Mouse (Mus musculus) monocyte, adult 2 months (primary cell): ENCODE data around the gene Trpm1.

Experiments used
- DNase-seq, 2 experiments: peaks; one replicate each; pipeline ENCODE4 v3.0.0; 2022; ENCODE audit warnings: low spot score in 2 of 2, low read depth in 1 of 2

Trpm1 gene

DNA sequence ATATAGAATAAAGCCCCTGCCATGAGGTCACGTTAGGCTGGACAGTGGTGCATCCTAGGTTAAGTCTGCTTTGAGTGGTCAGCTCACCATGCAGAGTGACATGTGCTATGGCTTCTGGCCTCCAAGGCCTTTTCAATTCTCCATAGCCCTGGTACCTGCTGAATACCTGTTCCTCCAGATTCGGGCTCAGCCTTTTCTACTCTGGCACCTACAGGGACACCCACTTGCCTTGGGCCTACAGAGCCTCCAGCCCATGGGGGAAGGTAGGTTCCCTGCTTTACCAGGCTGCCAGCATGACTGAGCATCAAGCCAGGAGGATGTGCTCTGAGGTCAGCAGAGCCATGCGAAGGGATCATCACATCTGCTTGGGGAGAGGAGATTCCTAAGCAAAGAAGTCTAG lies 9.5 kb downstream of the Trpm1 start:
- no peak for DNase-seq

DNA sequence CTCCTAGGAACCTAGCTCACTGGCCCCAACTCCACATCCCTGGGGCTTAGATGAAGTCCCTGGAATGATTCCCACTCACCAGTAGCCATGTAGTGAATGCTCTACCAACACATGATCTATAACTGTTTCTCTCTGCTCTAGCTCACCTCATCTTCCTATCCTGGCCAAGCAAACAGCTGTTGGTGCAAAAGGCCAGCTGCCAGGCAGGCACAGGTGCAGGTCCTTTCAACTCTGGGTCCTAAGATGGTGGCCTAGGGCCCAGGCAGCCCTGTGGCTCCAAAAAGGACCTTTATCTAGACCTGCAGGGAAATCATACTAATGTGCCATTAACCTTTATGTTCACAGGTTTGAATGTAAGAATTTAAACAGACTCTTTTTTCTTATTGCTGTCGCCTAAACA lies 10.3 kb downstream of the Trpm1 start:
- no peak for DNase-seq

DNA sequence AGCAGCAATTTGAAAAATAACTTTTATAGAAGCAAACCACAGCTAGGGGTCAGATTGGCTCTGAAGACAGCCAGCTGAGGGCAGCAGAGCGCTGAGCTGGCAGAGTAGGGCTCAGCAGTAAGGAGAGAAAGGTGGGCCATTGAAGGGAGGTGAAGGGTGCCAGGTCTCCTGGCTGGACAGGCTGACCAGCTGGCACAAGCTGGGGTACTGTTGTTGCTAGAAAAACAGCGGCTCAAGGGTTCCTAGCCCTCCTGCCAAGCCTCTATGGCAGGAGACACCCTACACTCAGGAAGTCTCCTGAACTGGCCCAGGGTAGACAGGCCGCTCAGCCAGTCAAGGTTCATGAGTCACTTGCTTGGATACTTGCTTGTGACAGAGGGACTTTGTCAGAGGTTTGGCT lies 11.4 kb downstream of the Trpm1 start:
- DNase-seq, result no peak

DNA sequence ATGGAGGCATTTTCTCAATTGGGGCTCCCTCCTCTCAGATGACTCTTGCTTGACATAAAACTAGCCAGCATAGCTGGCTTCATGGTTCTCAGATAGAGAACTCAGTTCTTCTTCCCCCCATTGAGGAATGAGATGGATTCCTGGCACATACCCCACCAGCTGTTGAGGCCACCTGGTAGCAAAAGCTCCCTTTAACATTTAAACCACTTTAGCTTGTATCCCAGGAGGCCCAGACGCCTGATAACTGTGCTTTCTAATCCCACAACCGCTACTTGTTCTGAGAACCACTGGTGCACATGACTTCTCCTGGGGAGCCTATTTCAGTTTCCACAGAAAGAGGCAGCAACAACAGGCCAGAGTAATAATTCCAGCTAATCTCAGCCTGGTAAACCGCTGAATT lies 12.4 kb downstream of the Trpm1 start:
- DNase-seq, result no peak

DNA sequence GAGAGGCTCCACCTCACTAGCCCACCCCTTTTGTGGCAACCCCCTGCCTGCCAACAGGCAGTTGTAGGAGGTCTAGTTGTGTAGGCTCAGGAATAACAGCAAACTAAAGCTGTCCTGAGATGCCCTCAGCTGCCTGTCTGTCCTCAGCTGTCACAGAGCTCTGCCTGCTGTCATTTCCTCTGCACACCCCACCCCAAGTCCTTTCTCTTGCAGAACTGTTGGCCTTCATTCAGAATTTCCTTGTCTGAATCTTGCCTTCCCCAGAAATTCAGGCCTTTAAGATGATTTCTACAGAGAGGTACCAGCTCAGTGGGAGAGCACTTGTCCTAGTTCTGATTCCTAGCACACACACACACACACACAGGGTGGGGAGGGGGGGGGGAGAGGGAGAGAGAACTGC lies 13.1 kb downstream of the Trpm1 start:
- DNase-seq, result no peak

DNA sequence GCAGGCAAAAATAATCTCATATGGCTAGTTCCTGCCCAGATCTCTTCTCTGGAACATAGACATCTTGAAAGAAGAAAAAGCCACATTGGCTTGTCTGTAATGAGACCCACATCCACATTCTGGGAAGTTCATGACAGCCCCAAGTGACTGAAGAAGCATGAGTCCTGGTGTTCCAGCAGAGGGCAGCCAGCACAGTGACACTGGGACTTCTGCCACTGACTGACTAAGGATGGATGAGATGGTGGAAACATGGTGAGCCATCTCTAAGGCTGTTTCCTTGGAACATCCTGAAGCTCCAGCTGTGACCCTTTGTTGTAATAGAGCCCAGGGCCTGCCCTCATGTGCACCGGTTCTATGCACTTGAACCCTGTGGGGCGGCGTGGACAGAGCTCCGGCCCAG lies 25.7 kb downstream of the Trpm1 start:
- no peak for DNase-seq

DNA sequence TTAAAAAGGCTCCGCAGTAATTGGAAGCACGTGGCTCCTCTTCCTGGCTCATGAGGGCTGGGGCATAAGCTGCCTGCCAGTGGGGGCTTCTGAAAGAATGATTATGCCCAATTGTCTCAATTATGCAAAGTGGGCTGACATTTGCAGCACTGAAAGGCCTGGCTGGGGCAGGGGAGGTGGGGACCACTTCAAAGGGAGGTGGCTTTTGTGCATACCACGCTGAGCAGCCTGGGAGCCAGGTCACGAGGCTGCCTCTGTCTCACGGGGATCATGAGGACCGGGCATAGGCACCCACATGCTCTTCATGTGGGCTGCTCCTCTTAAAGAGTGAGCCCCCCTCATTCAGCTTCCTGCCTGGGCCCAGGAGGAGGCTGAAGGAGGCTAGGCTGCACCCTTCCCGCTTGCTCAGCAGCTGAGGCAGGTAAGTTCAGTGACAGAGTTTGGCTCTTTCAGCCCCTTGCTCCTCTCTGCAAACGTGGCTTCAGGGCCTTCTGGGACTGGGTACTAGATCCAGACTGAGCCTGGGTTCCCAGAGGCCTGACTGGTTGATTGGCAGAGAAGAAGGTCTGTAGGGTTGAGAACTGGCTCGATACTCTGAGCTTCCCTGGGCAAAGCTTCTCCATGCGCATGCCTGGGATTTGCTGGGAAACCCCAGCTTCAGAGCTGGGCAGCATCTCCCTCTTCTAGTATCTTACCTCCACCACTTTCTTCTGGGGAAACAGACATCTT lies 31.7 kb downstream of the Trpm1 start:
- no peak for DNase-seq

DNA sequence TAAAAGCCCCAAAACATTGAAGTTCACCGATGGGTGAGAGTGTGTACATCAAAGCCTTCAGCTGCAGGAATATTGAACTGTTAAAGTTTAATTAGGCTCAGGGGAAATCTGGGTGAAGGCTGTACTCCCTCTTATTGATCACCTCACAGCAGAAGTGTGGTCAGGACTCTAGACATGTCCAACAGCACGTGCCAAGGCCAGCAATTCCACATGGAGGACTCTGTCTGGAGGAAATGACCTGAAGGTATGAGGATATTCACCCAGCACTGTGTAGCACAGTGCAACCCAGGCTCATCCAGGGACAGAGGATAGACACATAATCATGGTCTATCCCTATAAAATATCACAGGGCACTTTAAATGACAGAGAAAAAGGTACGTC lies 32.3 kb downstream of the Trpm1 start:
- no peak for DNase-seq

DNA sequence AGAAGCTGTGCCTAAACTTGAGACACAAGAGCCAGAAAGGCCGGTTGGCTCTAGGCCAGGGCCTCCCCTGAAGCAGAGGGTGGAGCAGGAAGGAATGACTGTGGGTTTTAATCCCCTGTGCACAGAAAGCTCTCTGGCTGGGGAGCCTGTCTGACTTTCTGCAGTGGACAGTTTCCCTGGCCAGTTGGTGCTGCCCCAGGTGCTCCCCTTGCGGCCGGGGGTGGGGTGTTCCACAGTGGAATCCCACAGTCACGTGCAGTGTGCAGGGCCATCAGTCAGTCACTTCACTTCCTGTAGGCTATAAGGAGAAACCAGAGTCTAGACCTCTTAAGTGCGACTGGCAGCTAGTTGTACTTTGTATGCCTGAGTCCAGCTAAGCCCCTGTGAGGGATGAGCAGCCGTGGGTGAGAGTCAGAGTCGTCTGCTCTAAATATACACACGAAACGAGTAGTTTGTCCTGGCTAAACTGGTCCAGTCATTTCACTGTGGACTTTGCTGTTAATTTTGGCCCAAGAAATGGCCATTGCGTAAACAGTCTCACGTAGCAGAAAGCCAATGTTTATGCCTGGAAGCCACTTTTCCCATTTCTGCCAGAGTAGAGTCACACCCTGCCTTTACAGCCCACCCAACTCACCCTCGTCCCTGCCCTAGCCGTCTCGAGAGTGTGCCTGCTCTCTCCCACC lies 38.8 kb downstream of the Trpm1 start:
- DNase-seq, result no peak

DNA sequence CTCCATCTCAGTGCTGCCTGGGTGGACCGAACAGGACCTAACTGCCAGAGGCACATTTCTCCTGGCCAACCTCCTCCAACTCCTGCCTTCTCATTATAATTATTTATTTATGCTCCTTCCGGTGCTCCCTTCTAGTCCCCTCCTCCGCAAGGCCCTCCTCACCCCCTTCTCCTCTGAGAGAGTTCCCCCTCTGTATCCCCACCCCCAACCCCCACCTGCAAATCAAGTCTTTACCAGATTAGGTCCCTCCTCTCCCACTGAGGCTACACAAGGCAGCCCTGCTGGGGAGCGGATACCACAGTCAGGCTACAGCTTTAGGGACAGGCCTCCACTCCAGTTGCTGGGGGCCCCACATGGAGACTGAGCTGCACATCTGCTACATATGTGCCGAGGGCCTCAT lies 39.8 kb downstream of the Trpm1 start:
- no peak for DNase-seq

DNA sequence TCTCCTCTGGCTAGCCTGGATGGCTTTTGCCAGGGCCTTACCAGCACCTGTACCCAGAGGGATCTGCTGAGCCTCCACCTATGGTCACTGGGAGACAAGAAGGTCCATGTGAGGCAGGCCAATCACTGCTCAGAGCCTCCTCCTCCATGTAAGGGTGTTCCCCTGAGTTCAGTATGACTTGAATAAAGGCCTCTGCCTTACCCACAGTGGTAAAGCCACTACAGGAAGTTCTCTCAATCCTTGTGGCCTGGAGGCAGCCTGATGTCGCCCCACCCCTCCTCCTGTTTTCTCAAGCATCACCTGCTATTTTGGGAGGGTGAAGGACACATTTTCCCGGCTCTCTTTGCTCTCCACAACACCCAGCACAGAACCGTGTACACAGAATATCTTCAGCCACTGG lies 42.5 kb downstream of the Trpm1 start:
- no peak for DNase-seq

DNA sequence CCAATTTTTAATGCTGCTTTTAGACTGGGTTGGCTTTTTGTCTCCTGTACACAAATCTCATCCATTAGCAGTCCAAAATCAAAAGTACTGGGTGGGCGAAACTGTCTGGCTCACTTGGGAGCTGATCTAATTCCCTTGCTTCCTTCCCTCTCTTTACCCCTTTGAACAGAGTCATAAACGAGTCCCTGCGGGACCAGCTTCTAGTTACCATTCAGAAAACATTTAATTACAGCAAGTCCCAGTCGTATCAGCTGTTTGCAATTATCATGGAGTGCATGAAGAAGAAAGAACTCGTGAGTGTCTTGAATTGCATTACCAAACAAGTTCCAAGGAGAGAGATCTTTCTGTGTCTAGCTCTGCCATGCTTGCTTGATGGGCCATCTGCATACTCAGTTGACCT lies 55.1 kb downstream of the Trpm1 start:
- no peak for DNase-seq

DNA sequence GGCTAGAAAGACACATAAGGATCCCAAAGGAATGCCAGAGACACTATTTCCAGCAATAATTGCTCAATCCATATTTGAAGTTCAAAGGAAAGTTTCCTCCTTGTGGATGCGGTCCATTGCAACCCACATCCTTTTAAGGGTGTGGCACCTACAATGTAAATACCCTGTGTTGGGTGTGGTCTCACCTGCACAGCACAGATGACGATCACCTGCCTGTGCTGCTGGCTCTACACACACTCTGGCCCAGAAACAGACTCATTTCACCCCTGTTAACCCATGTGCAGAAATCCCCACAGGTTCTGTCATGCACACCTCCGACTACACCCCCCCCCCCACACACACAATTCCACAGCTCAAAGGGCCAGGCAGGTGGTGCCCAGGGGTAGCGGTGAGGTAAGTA lies 59.2 kb downstream of the Trpm1 start:
- DNase-seq, result no peak

DNA sequence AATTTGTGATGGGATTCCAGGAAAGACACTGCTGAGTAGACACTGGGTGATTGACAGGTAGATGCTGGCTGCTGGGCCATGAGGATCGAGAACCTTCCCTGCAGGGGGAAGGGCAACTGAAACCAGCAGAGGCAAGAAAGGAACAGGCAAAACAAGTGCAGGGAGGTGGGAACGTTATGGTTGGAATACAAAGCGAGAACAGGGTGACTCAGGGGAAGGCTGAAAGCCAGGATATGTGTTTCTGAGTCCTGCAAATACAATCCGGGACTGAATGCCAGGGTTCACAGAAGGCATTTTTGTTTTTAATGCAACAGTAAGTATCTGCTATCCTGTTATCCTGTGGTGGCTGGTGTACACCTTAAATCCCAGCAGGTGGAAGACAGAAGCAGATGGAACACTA lies 60.4 kb downstream of the Trpm1 start:
- DNase-seq, result no peak

DNA sequence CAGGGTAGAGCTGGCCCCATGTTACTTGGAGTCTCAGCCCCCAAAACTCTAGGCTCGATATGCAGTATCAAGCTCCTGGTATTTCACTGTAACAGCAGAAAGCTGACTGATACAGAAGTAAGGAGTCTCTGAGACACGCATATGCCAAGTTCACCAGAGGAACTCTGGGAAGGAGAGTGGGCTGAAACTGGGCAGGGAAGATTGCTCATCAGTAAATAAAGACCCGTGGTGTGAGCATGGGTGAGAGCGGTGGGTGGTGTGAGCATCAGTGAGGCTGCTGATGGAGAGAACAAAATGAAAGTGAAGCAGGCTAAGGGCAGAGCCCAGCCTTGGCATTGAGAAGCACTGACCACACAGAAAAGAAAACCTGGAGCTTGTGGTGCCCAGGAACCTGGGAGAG lies 62.0 kb downstream of the Trpm1 start:
- DNase-seq, result no peak

DNA sequence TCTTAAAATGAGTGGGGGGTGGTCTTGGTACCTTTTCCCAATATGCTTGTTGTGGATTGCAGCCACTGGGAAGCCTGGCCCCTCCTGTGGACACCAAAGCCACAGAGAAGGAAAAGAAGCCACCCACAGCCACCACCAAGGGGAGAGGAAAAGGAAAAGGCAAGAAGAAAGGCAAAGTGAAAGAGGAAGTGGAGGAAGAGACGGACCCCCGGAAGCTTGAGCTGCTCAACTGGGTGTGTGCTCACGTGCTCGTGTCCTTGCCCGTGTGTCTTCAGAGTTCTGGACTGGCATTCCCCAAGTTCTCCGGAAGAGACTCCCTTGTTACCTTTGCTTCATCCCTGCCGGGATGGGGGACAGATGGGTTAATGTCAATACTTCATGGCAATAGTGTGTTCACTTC lies 63.8 kb downstream of the Trpm1 start:
- no peak for DNase-seq

DNA sequence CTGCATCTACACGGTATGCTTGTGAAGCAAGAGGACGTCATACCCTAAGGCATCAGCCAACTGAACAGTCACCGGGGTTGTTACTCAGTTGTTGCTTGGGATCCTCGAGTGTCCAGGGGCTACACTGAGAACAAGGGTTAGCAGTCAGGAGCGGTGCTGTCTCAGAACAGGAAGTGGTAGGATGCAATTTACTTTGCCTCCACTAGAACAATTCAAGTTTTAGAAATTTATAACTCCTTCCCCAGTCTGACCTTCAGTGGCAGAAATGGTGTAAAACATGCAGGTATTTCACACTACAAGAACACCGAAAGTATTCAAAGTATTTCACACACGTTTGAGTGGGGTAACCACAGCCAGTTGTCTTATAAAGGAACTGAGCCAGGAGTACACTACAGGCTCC lies 66.1 kb downstream of the Trpm1 start:
- DNase-seq, result no peak

DNA sequence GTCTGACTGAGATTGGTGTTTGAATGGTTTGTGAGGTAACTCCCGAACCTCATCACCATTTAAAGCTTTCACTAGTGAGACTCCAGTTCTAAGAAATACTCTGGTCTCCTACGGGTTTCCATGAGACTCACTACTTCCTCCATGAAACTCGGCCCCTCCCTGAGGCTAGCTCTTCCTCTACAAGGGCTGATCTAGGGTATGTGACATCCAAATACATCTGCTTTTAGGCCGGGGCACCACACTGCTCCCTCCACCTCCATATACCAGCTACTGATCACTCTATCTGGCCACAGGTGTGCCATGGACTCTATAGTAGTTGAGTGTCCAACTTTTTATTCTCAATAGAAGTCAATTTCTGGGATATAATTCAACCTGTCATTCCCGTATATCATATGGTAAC lies 69.6 kb downstream of the Trpm1 start:
- peak in 1 of 2 experiments; percentile 5 for DNase-seq

DNA sequence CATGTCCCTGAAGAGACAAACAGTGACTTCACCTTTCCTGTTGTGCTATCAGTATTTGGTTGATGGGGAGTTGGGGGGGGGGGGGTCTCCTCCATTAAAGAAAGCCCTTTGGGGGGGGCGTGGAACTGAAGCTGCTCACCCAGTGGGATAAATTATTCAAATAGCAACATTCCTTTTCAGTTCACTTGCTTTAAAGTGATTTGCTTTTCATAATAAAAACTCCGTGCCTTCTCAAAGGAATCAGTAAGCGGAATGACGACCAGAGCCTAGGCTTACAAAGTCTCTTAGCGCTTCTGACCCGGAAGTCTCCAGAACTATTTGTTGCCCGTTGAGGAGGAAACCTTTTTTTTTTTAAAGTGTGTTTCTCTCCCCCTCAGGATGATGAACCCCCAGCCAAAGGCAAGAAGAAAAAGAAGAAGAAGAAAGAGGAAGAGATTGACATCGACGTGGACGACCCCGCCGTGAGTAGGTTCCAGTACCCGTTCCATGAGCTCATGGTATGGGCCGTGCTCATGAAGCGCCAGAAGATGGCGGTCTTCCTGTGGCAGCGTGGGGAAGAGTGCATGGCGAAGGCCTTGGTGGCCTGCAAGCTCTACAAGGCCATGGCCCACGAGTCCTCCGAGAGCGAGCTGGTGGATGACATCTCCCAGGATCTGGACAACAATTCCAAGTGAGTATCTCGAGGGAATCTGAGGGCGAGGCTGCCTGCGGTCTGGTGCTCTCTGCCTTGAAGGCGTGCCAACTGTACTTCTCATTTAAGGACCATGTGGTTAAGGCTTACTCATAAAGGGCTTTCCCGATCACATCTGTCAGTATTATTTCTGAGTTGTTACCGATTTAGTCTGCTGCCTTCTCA lies 72.9 kb downstream of the Trpm1 start:
- DNase-seq, result no peak

DNA sequence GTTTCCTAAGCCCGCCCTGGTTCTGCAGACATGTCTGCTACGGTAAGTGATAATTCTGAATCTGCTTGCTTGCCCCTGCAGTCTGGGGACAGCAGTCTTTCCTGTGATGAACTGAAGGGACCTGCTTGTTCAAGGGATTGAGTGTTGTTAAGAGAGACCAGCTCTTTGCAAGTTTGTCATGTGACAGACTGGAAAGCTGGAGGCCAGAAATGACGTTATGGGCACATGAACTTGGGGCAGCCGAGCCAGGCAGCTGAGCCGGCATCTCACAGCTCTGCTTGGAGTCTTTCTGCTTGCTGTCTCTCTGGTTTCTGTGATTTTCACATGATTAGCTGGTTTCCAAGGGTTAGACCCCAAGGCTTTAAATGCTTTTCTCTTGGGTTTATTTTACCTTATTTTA lies 74.0 kb downstream of the Trpm1 start:
- no peak for DNase-seq

DNA sequence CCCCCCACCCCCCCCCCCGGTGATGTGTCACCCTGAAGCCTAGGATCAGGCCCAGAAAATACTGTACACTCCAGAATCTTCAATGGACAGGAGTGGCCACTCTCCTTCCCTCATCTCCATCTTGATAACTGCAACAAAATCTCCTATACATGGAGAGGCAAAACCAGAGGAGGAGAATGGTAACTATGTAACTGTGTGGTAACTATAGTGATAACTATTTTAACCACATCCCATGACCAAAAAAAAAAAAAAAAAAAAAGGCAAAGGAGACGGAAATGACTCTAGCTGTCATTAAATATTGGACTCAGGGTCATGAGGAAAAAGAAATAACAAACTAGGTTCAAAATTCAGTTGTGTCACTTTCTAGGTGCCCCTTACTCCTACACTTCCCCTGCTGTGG lies 74.7 kb downstream of the Trpm1 start:
- no peak for DNase-seq

DNA sequence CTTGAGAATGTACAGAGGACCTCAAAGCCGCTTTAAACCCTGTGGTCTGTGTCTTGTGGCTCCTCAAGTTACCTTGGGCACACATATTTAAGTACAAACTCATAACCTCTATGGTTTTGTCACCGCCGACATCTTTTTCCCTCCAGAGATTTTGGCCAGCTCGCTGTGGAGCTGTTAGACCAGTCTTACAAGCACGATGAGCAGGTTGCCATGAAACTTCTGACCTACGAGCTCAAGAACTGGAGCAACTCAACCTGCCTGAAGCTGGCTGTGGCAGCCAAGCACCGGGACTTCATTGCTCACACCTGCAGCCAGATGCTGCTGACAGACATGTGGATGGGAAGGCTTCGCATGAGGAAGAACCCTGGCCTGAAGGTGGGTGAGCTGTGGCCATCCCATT lies 76.3 kb downstream of the Trpm1 start:
- DNase-seq, result no peak
